Mouse (Mus musculus) urinary bladder, adult 18-20 months (tissue): ENCODE results near the gene Slc27a5.

Source experiments
- DNase-seq, 2 experiments: peaks; one replicate each; pipeline ENCODE4 v3.0.0; 2022; ENCODE audit warnings: low spot score in 2 of 2, mixed read lengths in 2 of 2

Gene Slc27a5

DNA sequence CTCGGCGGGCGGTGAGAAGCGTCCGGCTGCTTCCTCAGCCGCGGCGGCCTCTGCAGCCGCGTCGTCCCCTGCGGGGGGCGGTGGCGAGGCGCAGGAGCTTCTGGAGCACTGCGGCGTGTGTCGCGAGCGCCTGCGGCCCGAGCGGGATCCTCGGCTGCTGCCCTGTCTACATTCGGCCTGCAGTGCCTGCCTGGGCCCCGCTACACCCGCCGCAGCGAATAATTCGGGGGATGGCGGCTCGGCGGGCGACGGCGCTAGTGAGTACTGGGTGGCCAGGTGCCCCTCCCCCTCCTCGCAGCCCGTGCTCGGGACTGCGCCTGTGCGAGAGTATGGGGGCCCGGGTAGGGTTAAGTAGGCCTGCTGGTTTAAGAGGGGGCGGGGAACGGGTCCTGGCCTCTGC lies 26.8 kb upstream of the Slc27a5 start:
- peak in 1 of 2 experiments; percentile 54 for DNase-seq

DNA sequence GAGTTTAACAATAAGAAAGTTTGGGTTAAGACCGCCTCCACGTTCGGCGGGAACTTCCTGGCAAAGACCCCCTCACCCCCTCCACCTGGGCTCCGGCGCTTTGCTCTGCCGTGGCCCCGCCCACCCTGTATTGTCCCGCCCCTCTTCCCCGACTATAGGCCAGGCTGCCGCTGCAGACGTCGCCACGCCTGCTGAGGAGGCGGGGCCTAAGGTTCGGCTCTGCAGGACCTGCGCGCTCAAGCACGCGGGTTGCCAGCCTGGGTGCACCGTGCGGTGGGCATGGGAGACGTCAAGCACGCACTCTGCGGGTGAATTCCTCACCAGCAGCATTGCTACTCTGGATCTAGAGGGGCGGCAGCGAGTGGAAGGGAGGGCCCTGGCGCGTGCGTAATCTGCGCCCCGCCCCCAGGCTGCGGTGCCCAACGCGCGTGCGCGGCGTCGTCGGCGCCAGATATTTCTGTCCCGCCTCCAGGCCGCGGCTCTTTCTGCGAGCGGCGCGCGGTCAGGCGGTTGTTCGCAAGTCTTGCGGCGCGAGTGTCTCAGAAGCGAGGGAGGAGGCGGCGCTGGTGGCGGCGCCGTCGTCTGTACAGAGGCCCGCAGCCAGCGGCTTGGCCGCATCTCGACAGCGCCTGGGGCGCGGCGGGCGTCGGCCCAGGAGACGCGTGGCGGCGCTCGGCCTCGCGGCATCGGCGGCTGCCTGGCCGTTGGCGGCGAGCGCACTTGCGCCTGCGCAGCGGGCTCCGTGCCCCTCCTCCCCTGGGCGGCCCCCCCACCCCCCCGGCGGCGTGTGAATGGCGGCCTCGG lies 26.1 kb upstream of the Slc27a5 start:
- DNase-seq = peak; percentile 86 to 98

DNA sequence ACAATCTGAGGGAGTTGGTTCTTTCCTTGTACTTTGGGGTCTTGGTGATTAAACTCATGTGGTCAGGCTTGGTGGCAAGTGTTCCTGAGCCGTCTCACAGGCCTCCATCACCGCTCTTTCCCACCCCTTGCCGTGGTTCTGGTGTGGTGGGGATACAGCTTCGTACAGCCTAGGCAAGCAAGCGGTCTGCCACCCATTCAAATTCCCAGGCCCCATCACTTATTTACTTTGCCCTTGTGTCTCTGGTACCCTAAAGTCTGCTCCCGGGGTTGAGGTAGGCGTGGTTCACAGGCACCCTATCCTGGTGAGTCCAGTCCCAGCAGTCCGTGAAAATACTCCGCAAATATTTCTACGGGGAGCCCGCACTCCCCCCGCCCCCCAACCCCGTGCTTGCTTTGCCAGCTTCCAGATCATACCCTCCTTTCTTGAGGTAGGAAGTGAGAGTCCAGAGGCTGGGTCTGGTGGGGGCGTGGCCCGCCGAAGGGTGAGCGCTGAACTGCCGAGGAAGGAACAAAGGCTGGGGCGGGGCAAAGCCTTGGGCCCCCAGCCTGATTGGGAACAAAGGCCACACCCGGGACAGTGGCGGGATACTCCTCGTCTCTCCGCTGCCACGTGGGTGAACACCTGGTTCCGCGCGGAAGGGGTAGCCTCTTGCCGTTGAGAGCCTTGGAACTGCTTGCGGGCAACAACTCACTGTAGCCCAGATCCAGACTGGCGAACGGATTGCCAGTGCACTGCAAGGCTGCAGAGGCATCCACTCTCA lies 25.0 kb upstream of the Slc27a5 start:
- peak; percentile 69 to 74 for DNase-seq

DNA sequence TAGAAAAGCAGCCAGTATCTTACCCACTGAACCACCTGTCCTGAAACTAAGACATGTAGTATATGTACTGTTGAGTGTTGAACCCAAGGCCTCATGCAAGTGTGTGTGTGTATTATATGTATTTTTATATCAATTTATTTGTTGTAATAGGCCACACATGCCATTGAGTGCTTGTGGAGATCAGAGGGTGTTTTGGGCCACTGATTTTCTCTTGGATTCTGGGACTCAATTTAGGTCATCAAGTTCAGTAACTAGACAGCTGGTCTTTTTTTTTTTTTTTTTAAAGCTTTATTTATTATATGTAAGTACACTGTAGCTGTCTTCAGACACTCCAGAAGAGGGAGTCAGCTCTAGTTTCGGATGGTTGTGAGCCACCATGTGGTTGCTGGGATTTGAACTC lies 17.2 kb upstream of the Slc27a5 start:
- no peak for DNase-seq

DNA sequence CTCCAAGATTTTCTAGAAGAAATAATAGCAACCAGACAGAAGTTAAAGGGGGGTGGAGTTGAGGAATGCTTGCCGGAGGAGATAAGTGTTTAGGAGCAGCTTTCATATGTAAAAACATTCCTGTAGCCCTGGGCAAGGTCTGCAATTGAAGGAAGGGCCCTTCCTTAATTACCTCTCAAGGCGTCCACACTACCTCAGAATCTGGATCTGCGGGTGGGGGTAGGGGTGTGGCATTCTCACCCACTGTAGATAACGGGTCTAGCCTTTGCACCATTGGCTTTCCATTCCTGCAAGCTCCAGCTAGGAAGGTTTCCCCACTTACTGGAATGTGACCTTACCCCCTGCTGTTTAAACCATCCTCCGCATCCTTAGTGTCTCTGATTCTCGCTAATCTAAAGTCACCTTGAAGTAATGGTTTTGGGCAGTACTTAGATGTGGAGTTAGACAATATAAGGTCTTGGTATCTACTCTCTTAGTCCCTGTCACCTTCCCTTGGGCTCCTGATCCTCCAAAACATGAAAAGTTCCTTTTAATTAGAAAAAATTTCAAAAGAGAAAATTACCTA lies 16.4 kb upstream of the Slc27a5 start:
- no peak for DNase-seq

DNA sequence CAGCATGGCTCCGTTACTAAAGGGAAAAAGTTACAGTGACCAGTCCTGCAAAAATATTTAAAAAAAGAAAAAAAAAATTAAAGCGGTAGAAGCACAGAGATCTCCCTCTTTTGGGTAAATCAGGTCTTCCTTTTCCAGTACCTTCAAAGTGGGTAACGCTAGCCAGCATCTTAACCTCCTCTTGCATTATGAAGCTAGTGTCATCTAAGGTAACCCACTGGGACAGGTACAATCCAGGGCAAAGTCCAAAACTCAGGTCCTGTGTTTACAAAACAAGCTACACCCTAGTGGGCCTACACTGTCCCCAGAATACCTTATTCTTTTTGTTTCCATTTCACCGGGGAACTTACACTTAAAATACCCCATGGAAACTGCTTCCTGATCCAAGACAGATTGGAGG lies 15.7 kb upstream of the Slc27a5 start:
- DNase-seq = no peak

DNA sequence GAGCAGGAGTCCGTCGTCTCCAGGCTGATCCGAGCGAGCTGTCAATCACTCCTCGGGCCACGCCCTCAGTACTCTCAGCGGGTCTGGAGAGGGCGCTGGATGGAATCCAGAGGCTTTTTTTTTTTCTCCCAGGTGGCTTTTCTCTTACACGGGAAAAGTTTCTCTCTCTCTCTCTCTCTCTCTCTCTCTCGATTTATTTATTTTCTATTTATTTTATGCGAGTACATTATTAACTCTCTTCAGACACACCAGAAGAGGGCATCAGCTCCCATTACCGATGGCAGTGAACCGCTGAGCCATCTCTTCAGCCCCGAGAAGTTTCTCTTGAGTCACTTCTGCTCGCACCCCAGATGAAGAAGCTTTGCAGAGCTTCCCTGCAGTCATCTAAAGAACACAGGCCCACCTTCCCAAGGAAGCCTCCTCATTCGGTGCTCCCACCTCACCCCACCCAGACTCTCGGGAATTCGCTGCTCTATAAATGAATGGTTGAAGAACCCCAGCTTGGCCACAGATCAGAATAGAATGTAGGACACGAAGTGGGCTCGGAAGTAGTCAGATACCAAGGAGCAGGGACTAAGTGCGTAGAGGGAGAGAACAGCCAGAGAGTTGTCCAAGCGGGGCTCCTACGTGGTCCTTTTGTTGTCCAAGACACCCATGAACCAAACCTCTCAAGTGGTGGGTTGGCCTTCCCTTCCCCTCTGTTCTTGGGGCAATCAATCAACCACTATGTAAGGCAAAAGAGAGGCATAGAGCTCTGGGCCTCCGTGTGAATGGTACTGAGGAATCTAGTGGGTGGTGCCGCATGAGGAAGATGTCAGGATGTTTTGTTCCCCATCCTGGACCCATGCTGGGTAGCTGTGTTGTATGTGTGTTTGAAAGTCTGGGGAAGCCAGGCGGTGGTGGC lies 12.3 kb upstream of the Slc27a5 start, which contains the start of gene Zbtb45:
TSS of gene Zbtb45 (minus strand) at position 30 of the 904 bp plus-strand sequence.
- no peak for DNase-seq

DNA sequence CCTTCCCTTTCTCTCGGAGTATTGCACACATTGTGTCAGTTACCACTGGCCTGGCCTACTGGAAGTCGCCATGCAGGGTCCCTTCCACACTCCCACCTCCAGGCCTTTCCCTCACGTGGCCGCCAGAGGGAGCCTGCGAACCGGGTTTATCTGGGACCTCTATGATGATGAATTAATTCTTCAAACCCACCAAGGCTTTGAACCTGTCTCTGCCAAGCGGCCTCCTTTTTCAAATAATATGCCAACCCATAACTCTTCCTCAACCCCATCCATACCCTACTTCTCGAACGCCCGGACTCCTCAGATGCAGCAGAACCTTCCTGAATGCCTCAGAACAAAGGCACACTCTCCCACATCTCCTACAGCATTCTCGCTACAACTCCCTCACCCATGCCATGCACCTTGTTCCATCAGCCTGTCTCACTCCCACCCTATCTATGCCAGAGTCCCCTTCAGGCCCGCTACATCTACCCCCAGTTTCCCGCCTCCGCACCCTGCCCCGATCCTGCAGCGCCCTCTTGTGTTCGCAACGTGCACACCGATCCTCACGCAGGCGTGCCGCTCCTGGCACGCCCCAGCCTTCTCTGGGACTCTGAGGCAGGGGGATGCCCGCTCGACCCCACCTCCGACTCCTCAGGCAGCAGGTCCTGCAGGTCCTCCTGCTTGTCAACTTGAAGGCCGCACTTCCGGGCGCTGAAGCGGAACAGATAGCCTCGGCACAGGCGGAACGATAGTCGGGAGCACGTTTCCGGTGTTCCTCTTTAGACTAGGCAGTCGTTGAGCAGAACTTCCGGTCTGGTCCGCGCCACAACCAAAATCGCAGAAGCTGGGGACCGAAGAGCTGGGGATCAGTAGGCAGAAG lies 11.4 kb upstream of the Slc27a5 start:
- peak; percentile 87 to 92 for DNase-seq

DNA sequence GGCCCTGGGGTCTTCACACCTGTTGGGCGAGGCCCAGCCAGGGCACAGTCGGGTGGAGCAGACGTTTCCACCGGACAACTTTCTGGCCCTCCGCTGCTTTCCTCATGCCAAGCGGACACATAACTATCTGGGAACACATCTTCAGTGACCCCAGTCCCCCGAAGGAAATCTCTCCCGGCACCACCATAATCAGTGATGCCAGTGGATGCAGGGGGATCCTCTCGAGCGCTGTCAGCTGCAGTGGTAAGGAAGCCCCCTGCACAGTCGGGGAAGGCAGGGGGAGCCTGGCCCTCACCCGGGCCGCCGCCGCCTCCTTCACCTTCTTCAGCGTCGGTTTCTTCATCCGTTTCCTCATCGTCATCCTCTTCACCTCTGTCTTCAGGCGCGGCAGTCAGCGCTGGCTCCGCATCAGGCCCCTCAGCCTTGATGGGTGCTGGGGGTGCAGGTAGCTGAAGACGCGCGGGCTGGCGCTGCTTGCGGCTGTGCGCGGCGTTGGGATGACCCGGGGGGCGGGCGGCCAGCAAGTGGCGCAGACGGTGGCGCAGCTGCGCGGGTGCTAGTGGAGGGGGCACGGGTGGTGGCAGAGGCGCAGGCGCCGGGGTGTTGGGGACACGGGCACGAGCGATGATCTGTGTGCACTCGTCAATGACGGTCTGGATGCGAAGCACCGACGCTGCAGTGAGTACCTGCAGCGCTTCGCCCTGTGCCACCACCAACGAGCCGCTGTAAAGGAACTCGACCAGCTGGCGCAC lies 9.5 kb upstream of the Slc27a5 start:
- DNase-seq = no peak

DNA sequence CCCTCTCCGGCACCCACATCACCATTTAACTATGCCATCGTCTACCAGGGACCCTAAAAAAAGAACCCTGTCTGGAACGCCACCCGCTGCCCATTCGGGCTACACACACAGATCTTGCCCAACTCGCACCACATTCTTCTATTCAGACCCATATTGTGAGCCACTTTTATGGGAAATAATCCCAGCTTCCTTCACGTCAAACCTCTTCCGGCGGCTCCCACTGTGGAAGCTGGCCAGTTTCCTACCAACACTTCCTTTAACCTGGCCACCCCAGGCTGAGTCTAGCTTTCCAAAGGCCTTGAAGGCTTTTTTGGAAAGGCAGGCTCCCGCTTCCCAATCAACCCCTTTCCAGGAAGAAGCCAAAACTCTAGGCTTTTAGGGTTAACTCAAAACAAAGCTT lies 8.5 kb upstream of the Slc27a5 start:
- no peak for DNase-seq

DNA sequence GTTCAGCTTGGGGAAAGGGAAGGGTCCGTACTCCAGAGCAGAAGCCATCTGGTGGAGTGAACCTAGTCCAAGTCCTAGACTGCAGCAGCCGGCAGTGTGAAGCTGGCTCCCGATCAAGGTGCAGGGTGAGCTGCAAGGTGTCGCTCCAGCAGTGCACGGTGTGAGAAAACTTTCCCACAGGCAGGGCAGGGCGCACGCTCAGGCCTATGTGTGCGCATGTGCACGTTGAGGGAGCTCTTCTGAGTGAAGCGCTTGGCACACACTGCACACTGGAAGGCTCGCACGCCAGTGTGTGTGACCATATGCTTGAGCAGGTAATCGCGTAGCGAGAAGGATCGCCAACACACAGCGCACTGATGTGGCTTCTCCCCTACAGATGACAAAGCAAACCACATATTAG lies 8.0 kb upstream of the Slc27a5 start:
- no peak for DNase-seq

DNA sequence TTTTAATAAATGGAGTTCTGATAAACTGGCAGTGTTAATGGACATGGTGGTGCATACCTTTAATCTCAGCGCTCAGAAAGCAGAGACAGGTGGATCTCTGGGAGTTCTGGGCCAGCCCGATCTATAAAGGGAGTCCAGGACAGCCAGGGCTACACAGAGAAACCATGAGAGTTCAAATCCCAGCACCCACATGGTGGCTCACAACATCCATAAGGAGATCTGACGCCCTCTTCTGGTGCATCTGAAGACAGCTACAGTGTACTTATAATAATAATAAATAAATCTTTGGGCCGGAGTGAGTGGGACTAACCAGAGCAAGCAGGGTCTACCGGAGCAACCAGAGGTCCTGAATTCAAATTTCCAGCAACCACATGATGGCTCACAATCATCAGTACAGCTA lies 5.4 kb upstream of the Slc27a5 start:
- DNase-seq = no peak

DNA sequence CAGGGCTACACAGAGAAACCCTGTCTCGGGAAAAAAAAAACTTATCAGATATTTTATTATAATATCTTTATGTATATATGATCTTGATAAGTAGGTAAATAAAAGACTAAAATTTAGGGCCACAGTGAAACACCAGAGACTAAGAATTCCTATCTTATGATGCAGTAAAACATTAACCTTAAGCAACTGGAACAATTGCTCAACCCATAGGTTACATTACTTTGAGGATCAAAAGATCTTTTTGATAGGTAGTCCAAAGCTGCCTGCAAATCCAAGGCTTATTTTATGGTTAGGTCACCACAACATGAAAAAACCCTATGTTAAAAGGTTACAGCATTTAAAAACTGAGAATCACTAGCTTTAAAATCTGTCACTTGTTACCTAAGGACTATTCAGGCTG lies 3.6 kb upstream of the Slc27a5 start:
- no peak for DNase-seq

DNA sequence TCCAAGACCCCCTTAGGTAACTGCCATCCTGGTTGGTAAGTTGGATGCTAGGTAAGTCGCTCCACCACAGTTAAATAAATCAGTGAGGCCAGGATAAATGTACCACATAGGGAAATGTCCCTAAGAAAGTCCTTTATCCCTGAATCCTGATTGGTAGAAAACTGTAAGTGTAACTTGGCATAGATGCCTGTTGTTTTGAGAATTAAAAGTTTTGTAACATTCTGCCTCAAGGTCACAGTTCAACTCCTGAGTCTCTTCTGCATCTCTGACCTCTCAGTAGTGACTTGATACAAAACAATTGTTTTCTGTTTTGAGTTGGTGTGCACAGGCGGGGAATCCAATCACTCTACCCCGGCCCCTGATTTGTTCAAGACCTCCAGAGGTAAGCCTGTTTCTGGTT lies 859 bp upstream of the Slc27a5 start, which contains the start of gene Trim28:
TSS of gene Trim28 (plus strand) at position 264 of the 400 bp plus-strand sequence.
- no peak for DNase-seq

DNA sequence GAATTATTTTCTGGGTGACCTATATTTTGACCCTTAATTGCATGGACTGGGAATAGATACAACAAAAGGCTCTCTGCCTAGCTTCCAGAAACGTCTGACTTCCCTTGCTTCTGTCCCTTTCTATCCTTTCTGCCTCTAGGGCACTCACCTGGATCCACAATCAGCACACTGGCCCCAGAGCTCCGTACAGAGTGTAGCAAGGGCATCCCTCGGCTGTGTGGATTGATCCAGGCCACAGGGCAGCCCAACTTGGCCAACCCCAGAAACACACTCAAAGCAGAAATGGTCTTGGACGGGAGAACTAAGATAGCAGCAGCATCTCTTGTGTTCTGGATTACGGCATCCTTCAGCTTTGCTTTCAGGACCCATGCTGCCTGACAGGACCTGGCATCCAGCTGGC lies 762 bp downstream of the Slc27a5 start:
- DNase-seq = no peak

DNA sequence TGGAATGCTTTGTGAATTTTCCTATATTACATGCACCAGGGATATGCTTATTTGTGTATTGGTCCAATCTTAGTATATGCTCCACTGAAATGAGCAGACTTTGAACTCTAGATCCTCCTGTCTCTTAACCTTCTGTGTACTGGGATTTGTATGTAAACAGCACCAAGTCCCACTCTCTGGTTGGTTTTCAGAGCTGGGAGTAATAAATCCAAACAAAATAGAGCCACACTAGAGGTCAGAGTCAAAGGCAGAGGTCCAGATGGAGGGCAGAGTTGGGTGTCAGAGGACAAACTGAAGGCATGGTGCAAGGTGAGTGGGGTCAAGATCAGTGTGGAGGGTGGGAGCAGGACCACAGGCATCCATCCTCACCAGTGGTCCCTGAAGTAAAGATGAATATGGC lies 2.1 kb downstream of the Slc27a5 start:
- DNase-seq = no peak

DNA sequence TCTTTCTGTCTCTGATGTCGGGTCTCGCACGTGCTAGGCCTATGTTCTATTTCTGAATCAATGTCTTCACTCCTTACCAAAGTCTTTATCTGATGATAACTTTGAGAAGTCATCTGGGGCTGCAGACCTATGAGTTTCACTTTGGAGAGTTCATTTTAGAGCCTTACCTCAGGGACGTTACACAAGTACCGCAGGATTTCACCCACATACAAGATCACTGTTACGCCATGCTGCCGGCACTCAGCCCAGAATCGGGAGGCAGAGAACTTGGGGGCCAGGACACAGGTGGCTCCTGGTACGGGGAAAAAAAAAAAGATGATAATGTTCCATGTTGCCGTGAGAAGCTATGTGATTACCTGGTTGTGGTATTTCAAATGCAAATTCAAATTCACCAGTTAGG lies 4.8 kb downstream of the Slc27a5 start:
- DNase-seq = no peak

DNA sequence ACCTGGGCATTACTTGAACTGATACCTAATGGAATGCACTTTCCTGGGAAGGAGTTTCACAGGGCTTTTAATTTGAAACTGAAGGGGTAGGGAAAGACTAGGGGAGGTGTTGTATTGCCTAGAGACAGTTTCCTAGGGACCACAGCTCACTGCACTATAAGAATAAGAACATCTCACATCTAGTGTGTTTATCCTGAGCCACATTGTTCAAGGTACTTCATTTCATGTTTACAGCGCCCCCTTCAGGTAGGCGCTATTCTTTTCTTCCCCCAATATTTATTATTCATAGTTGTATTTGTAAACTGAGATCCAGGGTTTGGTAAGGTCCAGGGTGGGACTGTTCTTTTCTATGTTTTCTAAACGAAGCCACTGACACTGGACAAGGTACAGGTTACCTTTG lies 5.8 kb downstream of the Slc27a5 start:
- no peak for DNase-seq

DNA sequence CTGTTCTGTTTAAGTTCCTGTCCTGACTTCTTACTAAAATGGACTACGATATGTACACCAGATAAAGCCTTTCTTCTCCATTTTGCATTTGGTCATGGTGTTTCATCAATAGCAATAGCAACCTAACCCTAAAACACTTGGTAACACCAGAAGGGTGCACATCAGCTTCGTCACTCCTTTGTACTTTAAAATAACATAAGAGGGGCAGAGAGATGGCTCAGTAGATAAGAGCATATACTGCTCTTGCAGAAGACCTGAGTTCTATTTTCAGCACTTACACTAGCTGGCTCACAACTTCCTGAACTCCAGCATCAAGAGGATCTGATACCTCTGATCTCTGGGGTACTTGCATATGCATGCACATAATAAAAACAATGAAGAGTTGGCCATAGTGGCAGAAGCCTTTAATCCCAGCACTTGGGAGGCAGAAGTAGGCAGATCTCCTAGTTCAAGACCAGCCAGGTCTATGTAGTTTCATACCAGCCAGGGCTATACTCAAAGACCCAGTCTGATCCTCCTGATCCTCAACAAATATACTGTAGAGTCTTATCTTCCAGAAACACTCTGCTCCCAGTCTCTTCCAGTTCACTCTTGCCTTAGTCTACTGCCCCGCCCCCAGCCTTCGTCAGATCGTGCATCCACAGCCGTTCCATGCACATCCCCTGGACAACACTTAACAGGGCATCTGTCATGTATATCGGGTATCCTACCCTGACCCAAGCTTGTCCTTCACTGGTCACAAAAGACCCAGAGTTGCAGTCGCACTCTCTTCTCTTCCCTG lies 10.4 kb downstream of the Slc27a5 start:
- DNase-seq = no peak
